Mouse (Mus musculus): ENCODE data around the gene Ercc6l2. TPM values are rescaled to one million over a fixed set of nuclear protein-coding genes. Genes with fewer than 3 reads are reported as not detected.
A peak's percentile ranks its signal among the peaks of the same experiment; 100 is the strongest.

Gene Ercc6l2
- polyA plus RNA-seq, 1 experiment from 2014 or later, result 21.9 TPM

GRCm38 (mm10) chr13:63872585-63873282 is 57.7 kb downstream of the Ercc6l2 start:
- H3K9me3 ChIP-seq (ENCODE audit: control insufficient read depth, low read length), result no peaks in the 10 kb centered on the region
- no peak for ATAC-seq (ENCODE audit: insufficient number of reproducible peaks, low FRiP score, low TSS enrichment, low read depth)
- no peaks in the 10 kb centered on the region for H3K27me3 ChIP-seq (ENCODE audit: control insufficient read depth, insufficient read depth, low read length)
- no peak for DNase-seq (ENCODE audit: low spot score)
- H3K4me2 ChIP-seq (ENCODE audit: low read depth, severe bottlenecking), result no peak overlapping the region
- no peaks in the 10 kb centered on the region for H3K4me1 ChIP-seq (ENCODE audit: control insufficient read depth, insufficient read depth, low read length)
- no peaks in the 10 kb centered on the region for H3K36me3 ChIP-seq (ENCODE audit: control insufficient read depth, insufficient read depth, low read length)
- WGBS, result 92% methylated on average over 2 of the region's 2 CpGs
- no peak overlapping the region for H3K27ac ChIP-seq (replicated peaks; ENCODE audit: low read depth, low read length)
- H3K4me3 ChIP-seq (ENCODE audit: low read depth, low read length), result no peak overlapping the region
- no peak overlapping the region for H3K9ac ChIP-seq (ENCODE audit: low read length)

GRCm38 (mm10) chr13:63877138-63877537 is 62.1 kb downstream of the Ercc6l2 start:
- 93% methylated on average over 6 of the region's 6 CpGs for WGBS
- H3K4me2 ChIP-seq (ENCODE audit: low read depth, severe bottlenecking), result no peak overlapping the region

GRCm38 (mm10) chr13:63879105-63879863 is 64.2 kb downstream of the Ercc6l2 start:
- WGBS, result 81% methylated on average over 1 of the region's 1 CpGs
- DNase-seq (ENCODE audit: low spot score), result no peak
- Histone ChIP-seq H3K9me3 (ENCODE audit: control insufficient read depth, low read length) (no peaks in the 10 kb centered on the region), H3K9ac (ENCODE audit: low read length) (no peak overlapping the region), H3K4me3 (ENCODE audit: low read depth, low read length) (no peak overlapping the region), H3K27ac (replicated peaks; ENCODE audit: low read depth, low read length) (no peak overlapping the region), H3K4me2 (ENCODE audit: low read depth, severe bottlenecking) (no peak overlapping the region), H3K27me3 (ENCODE audit: control insufficient read depth, insufficient read depth, low read length) (no peaks in the 10 kb centered on the region), H3K4me1 (ENCODE audit: control insufficient read depth, insufficient read depth, low read length) (0 out of 2 replicates have a peak, but pooled peaks cover 5% of the 10 kb centered on the region), H3K36me3 (ENCODE audit: control insufficient read depth, insufficient read depth, low read length) (no peaks in the 10 kb centered on the region)
- ATAC-seq (ENCODE audit: insufficient number of reproducible peaks, low FRiP score, low TSS enrichment, low read depth), result no peak

More at GRCm38 (mm10) chr13:63877138-63877537, 62.1 kb downstream of the Ercc6l2 start:
- Histone ChIP-seq H3K9me3 (ENCODE audit: control insufficient read depth, low read length) (no peaks in the 10 kb centered on the region), H3K27me3 (ENCODE audit: control insufficient read depth, insufficient read depth, low read length) (no peaks in the 10 kb centered on the region), H3K4me3 (ENCODE audit: low read depth, low read length) (no peak overlapping the region), H3K27ac (replicated peaks; ENCODE audit: low read depth, low read length) (no peak overlapping the region), H3K4me1 (ENCODE audit: control insufficient read depth, insufficient read depth, low read length) (no peaks in the 10 kb centered on the region), H3K36me3 (ENCODE audit: control insufficient read depth, insufficient read depth, low read length) (no peaks in the 10 kb centered on the region), H3K9ac (ENCODE audit: low read length) (no peak overlapping the region)
- DNase-seq (ENCODE audit: low spot score) (no peak), ATAC-seq (ENCODE audit: insufficient number of reproducible peaks, low FRiP score, low TSS enrichment, low read depth) (no peak)

- no peak overlapping the region for H3K9ac ChIP-seq (ENCODE audit: low read length)
- no peak for ATAC-seq (ENCODE audit: insufficient number of reproducible peaks, low FRiP score, low TSS enrichment, low read depth)
Measured at GRCm38 (mm10) chr13:63879864-63880141, 64.8 kb downstream of the Ercc6l2 start.

GRCm38 (mm10) chr13:63885532-63885949 is 70.5 kb downstream of the Ercc6l2 start:
- 77% methylated on average over 3 of the region's 3 CpGs for WGBS
- Histone ChIP-seq H3K36me3 (ENCODE audit: control insufficient read depth, insufficient read depth, low read length) (peaks cover 4% of the 10 kb centered on the region; the same call in 1 of the 2 replicates), H3K4me3 (ENCODE audit: low read depth, low read length) (no peak overlapping the region), H3K4me1 (ENCODE audit: control insufficient read depth, insufficient read depth, low read length) (0 out of 2 replicates have a peak, but pooled peaks cover 5% of the 10 kb centered on the region), H3K27me3 (ENCODE audit: control insufficient read depth, insufficient read depth, low read length) (no peaks in the 10 kb centered on the region), H3K9me3 (ENCODE audit: control insufficient read depth, low read length) (no peaks in the 10 kb centered on the region), H3K9ac (ENCODE audit: low read length) (no peak overlapping the region), H3K27ac (replicated peaks; ENCODE audit: low read depth, low read length) (no peak overlapping the region), H3K4me2 (ENCODE audit: low read depth, severe bottlenecking) (no peak overlapping the region)
- no peak for ATAC-seq (ENCODE audit: insufficient number of reproducible peaks, low FRiP score, low TSS enrichment, low read depth)
- DNase-seq (ENCODE audit: low spot score), result no peak

More at GRCm38 (mm10) chr13:63879864-63880141, 64.8 kb downstream of the Ercc6l2 start:
- Histone ChIP-seq H3K4me2 (ENCODE audit: low read depth, severe bottlenecking) (no peak overlapping the region), H3K4me3 (ENCODE audit: low read depth, low read length) (no peak overlapping the region), H3K27me3 (ENCODE audit: control insufficient read depth, insufficient read depth, low read length) (no peaks in the 10 kb centered on the region), H3K36me3 (ENCODE audit: control insufficient read depth, insufficient read depth, low read length) (no peaks in the 10 kb centered on the region), H3K4me1 (ENCODE audit: control insufficient read depth, insufficient read depth, low read length) (0 out of 2 replicates have a peak, but pooled peaks cover 5% of the 10 kb centered on the region), H3K27ac (replicated peaks; ENCODE audit: low read depth, low read length) (no peak overlapping the region), H3K9me3 (ENCODE audit: control insufficient read depth, low read length) (no peaks in the 10 kb centered on the region)
- DNase-seq (ENCODE audit: low spot score), result no peak
- WGBS, result 92% methylated on average over 4 of the region's 4 CpGs

GRCm38 (mm10) chr13:63886429-63887052 is 71.5 kb downstream of the Ercc6l2 start:
- Histone ChIP-seq H3K9ac (ENCODE audit: low read length) (no peak overlapping the region), H3K4me3 (ENCODE audit: low read depth, low read length) (no peak overlapping the region), H3K4me1 (ENCODE audit: control insufficient read depth, insufficient read depth, low read length) (0 out of 2 replicates have a peak, but pooled peaks cover 5% of the 10 kb centered on the region), H3K9me3 (ENCODE audit: control insufficient read depth, low read length) (no peaks in the 10 kb centered on the region), H3K4me2 (ENCODE audit: low read depth, severe bottlenecking) (no peak overlapping the region), H3K27me3 (ENCODE audit: control insufficient read depth, insufficient read depth, low read length) (no peaks in the 10 kb centered on the region), H3K36me3 (ENCODE audit: control insufficient read depth, insufficient read depth, low read length) (peaks cover 4% of the 10 kb centered on the region; the same call in 1 of the 2 replicates), H3K27ac (replicated peaks; ENCODE audit: low read depth, low read length) (no peak overlapping the region)
- 88% methylated on average over 3 of the region's 3 CpGs for WGBS
- DNase-seq (ENCODE audit: low spot score) (no peak), ATAC-seq (ENCODE audit: insufficient number of reproducible peaks, low FRiP score, low TSS enrichment, low read depth) (no peak)

GRCm38 (mm10) chr13:63900679-63901302 is 85.8 kb downstream of the Ercc6l2 start:
- peaks cover 16% of the 10 kb centered on the region for H3K4me1 ChIP-seq (ENCODE audit: control insufficient read depth, insufficient read depth, low read length)
- H3K4me3 ChIP-seq (ENCODE audit: low read depth, low read length), result peak overlapping the region; percentile 24
- H3K9ac ChIP-seq (ENCODE audit: low read length), result no peak overlapping the region
- ATAC-seq (ENCODE audit: insufficient number of reproducible peaks, low FRiP score, low TSS enrichment, low read depth) (0 out of 2 replicates have a peak, but pooled peaks have one; percentile 46), DNase-seq (ENCODE audit: low spot score) (no peak)
- no peaks in the 10 kb centered on the region for H3K27me3 ChIP-seq (ENCODE audit: control insufficient read depth, insufficient read depth, low read length)
- 18% methylated on average over 12 of the region's 12 CpGs for WGBS
- H3K27ac ChIP-seq (replicated peaks; ENCODE audit: low read depth, low read length), result no peak overlapping the region
- no peaks in the 10 kb centered on the region for H3K9me3 ChIP-seq (ENCODE audit: control insufficient read depth, low read length)
- H3K36me3 ChIP-seq (ENCODE audit: control insufficient read depth, insufficient read depth, low read length), result no peaks in the 10 kb centered on the region
- peak overlapping the region; percentile 56 for H3K4me2 ChIP-seq (ENCODE audit: low read depth, severe bottlenecking)

- H3K36me3 ChIP-seq (ENCODE audit: control insufficient read depth, insufficient read depth, low read length), result no peaks in the 10 kb centered on the region
- peaks cover 16% of the 10 kb centered on the region for H3K4me1 ChIP-seq (ENCODE audit: control insufficient read depth, insufficient read depth, low read length)
- WGBS, result under 1% methylated on average over 17 of the region's 17 CpGs
- peak overlapping the region; percentile 24 for H3K4me3 ChIP-seq (ENCODE audit: low read depth, low read length)
- H3K27me3 ChIP-seq (ENCODE audit: control insufficient read depth, insufficient read depth, low read length), result no peaks in the 10 kb centered on the region
- peak; percentile 76 for DNase-seq (ENCODE audit: low spot score)
- H3K27ac ChIP-seq (replicated peaks; ENCODE audit: low read depth, low read length), result no peak overlapping the region
- no peaks in the 10 kb centered on the region for H3K9me3 ChIP-seq (ENCODE audit: control insufficient read depth, low read length)
- ATAC-seq (ENCODE audit: insufficient number of reproducible peaks, low FRiP score, low TSS enrichment, low read depth), result peak; percentile 44; the same call in 1 of the 2 replicates
- H3K4me2 ChIP-seq (ENCODE audit: low read depth, severe bottlenecking), result peak overlapping the region; percentile 56
- peak overlapping the region; percentile 43; the same call in 1 of the 2 replicates for H3K9ac ChIP-seq (ENCODE audit: low read length)
Measured at GRCm38 (mm10) chr13:63901303-63901713, 86.3 kb downstream of the Ercc6l2 start.
